Mouse (Mus musculus) forelimb bud, embryonic 11.5 days (tissue): ENCODE measurements around the gene Rnh1.

Experiments
- DNase-seq: peaks from one replicate; pipeline ENCODE4 v3.0.0-alpha.2; 2012; ENCODE audit warnings: low read depth, low spot score

The Rnh1 gene

GRCm38 (mm10) chr7:141164850-141165249 lies 7.8 kb downstream of the Rnh1 start:
- DNase-seq: no peak

- DNase-seq: no peak
Observed at GRCm38 (mm10) chr7:141164397-141164796, 8.3 kb downstream of the Rnh1 start.

DNA sequence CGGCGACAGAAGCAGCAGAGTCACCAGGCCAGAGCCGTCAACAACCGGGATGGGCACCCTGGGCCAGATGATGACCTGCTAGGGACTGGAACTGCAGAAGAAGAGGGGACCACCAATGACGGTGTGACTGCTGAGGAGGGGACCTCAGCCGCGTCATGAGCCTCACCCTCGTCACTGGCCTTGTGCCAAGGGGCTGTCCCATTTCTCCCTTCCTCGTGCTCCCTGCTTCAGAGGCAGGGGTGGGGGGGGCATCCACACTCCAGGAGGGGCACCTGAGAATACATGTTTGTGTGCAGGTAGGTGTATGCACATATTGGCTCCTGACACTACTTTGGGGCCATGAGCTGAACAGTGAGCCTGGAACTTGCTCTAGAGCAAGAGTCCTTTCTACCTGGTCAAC lies 17.3 kb downstream of the Rnh1 start:
- no peak for DNase-seq

DNA sequence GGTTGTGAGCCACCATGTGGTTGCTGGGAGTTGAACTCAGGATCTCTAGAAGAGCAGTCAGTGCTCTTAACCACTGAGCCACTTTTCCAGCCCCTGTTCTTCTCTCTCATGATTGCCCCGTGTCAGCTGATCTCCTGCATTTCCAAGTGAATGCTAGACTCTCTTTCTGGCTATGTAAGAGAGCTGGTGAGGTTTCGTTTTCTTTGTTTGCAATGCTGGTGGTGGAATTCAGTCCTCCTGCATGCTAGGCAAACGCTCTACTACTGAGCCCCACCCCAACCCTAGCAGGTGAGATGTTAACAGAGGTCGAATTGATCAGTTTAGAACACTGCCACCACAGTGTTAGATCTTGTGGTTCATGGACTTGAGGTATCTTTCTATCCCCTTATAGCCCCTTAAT lies 24.0 kb downstream of the Rnh1 start:
- DNase-seq: no peak

DNA sequence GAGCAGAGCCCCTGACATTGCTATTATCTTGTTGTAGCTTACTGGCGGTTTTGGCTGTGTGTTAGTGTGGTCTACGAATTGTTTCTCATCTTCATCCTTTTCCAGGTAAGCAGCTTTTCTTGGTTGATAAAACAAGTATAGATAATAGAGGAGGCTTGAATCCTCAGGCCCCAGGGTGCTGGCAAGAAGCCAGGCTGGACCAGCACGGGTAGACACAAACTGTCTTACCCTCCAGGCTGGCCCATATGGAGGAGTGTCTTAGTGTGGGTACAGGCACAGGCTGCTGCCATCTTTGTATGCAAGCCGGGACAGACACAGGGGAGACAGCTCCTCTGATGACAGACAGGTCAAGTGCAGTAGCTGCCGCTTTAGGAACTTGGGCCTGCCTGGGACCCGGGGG lies 25.6 kb downstream of the Rnh1 start:
- DNase-seq: no peak

GRCm38 (mm10) chr7:141146043-141146595 lies 26.5 kb downstream of the Rnh1 start:
- no peak for DNase-seq

DNA sequence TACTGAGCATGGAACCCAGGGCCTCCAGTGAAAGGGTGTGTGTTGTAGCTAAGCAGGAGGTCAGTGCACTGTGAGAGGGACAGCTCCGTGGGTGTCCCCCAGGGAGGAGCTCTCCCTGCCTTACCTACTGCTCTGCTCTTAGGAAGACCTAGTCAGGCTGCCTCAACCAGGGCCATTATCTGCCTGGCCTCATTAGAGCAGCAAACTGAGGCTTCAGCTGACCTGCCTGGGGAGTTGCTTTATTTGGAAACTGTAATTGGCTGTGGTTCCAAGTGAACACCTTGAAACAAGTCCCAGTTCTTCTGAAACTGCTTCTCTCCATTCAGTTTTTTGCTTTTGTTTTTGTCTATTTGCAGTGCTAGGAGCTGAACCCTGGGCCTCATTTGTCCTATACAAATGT lies 27.3 kb downstream of the Rnh1 start:
- no peak for DNase-seq

DNA sequence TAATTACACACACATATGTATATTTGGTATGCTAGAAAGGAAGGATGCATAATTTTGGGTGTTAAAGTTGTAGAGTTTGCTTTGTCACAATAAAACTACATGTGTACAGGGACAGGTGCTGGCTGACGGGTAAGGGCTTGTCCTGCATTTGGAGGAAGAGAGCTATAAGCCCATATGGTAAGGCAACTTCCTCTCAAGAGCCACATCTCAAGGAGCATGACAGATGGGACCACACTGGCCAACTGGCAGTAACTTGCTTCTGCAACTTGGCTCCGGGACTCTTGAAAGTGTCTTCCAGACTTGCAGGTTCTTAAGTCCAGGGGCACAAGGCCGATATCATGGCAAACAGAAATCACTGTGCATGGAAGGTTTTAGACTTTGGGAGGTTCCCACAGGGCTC lies 28.0 kb downstream of the Rnh1 start:
- no peak for DNase-seq

DNA sequence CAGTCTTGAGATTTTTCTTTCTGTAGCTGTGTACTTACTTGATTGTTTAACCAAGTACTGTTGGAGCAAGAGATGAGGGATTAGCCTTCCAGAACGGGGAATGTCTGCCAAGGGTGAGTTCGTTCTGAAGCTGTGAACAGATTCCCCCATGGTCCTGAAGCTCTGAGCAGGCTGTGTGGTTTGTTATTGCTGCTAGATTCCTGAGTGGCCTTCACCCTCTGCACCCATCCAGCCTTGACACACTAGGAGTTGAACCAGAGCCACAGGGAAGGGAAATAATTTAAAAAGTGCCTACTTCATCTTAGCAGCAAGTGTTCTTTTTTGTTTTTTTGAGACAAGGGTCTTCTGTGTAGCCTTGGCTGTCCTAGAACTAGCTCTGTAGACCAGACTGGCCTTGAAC lies 28.8 kb downstream of the Rnh1 start:
- no peak for DNase-seq

GRCm38 (mm10) chr7:141143112-141143511 lies 29.5 kb downstream of the Rnh1 start:
- no peak for DNase-seq

GRCm38 (mm10) chr7:141141326-141141725 lies 31.3 kb downstream of the Rnh1 start:
- DNase-seq: no peak

DNA sequence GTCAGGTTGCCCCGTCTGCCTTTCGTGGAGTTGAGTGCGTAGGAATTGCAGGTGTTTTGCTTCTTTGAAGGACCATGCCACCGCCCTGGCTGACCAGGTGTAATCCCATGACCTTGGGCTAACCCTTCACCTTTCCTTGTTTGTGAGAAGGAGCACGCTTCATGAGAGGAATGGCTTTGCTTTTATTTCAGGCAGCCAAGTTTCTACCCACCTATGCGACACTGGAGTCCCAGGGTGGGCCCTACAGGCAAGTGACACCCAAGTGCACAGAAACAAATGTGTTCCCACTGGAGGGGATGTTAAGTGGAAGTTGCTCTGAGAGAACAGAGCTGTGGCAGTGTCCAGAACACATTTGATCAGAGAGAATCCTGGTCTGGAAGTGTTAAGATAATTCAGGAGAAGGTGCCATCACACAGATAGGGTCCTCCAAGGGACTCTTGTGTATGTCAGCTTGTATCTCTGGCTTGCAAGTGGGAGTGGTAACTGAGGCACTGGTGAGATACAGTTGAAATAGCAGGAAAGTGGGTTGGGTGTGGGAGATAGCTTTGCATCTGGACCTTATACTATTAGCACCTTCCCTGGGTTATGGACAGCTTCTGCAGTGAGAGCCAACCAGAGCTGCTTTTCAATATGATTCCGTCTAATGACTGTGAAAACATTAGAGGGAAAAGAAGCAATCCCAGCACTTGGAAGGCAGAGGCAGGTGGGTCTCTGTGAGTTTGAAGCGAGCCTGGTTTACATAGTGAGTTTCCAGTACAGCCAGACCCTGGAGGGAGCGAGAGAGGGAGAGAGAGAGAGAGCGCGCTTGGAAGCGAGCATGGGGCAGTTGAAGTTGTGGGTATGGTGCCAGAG lies 40.5 kb downstream of the Rnh1 start:
- no peak for DNase-seq

DNA sequence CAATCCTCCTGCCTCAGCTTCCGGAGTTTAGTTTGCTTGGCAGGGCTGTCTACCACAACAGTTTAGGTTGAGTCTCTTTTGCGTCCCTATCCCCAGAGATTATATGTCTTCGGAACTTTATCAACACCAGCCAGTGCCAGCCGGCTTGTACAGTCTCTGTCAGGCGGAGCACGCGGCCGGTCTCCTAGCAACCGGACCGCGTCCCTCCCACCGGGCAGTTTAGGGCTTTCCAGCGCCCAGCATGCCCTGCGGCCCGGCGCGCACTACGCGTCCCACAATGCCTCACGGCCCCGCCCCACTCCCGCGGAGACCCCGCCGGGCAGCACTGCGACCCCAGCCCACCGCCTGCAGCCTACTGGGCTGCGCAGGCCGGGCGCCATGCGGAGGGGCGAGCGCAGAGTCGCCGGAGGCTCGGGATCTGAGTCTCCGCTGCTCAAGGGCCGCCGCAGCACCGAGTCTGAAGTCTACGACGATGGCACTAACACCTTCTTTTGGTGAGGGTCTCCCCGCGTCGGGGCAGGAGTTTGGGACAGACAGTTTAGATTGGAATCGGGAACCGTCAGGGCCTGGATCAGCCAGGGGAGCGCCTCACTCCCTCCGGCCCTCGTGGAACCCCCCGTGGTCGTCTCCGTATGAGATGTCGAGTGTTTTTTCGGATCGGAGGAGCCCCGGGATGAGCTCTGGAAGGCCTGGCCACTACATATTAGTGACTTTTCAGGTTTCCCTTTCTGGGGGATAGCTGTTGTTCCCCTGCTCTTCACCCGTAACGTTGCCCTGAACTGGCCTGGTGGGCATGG lies 41.4 kb downstream of the Rnh1 start:
- DNase-seq: peak; percentile 92

GRCm38 (mm10) chr7:141123517-141123856 lies 49.2 kb downstream of the Rnh1 start:
- no peak for DNase-seq

GRCm38 (mm10) chr7:141122689-141123516 lies 49.8 kb downstream of the Rnh1 start:
- DNase-seq: peak; percentile 97

GRCm38 (mm10) chr7:141122245-141122644 lies 50.4 kb downstream of the Rnh1 start, which contains the start of gene Ptdss2:
TSS of gene Ptdss2 (plus strand) at chr7:141122382.
- no peak for DNase-seq

GRCm38 (mm10) chr7:141121051-141121531 lies 51.6 kb downstream of the Rnh1 start:
- DNase-seq: no peak

DNA sequence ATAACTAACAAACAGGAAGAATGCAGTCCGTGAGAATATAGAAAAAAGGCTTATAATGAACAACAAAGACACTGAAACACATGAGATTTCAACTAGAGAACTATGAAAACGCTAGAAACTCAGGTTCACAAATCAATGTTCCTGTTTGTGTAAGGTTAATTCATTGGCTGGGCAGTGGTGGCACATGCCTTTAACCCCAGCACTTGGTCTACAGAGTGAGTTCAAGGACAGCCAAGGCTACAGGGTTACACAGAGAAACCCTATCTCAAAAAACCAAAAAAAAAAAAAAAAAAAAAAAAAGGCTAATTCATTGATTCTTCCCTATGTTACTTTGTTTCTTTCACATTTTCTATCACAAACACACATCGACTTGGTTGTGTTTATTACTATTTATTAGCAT lies 52.1 kb downstream of the Rnh1 start:
- DNase-seq: no peak

DNA sequence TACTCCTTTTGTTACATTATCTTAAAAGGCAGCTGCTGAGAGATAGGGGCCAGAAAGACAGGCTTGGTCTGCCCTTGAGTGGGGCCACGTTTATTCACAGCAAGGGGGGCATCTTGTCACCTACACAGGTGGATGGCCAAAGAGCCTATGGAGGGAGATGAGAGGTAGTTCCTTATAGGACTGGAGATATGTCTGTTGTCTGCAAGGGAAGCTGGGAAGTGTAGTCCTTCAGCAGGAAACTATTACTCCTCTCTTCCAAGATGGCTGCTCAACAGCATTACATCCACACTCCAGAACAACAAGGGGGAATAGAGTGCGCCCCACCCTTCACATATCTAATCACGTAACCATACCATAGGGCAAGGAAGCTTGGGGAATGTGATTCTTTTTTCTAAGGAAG lies 53.2 kb downstream of the Rnh1 start:
- DNase-seq: no peak

GRCm38 (mm10) chr7:141117636-141118035 lies 55.0 kb downstream of the Rnh1 start, which contains the start of gene Ano9:
TSS of gene Ano9 (minus strand) at chr7:141117806.
- no peak for DNase-seq

DNA sequence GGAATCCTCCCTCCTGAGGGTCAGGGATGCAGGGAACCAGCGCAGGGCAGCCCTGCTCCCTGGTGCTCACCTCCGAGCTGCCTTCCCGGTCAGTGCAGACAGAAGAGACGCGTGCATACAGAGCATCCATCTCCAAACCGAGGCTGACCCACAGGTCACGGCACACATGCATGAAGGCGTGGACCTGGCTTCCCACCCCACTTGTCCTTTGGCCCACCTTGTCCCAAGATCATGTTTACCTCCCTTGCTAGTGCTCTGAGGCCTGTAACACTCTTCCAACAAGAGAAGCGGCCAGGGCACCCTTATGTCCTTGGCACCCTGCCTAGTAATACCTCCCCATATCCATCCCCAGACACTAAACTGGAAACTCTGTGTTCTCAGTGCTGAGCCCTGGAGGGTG lies 56.8 kb downstream of the Rnh1 start:
- no peak for DNase-seq
